In genomic region chr19:44294588-44295041, GRCm38 (mm10) we compare ENCODE assay signal across 8 mouse cellular contexts. TPM values are rescaled to one million over a fixed set of nuclear protein-coding genes. Genes with fewer than 3 reads are reported as not detected.
A peak's percentile ranks its signal among the peaks of the same experiment; 100 is the strongest.
DNase-seq lines count a peak whose midpoint lies in the region; ATAC-seq and TF ChIP-seq lines count a peak whose summit lies in the region.

No protein-coding gene starts in this region.

- peak; percentile 63 to 73 for ATAC-seq in hematopoietic stem cell, adult 5-6 weeks (replicated peaks in 1 of 2; ENCODE audit: insufficient read depth in 1 of 2, low FRiP score in 2 of 2, low TSS enrichment in 1 of 2, low read depth in 1 of 2, poor library complexity in 2 of 2, severe bottlenecking in 2 of 2)
- peak; percentile 75 for ATAC-seq in lung, embryonic 16.5 days (ENCODE audit: low read depth)

- H3K36me3 ChIP-seq in MEL (ENCODE audit: control insufficient read depth in 1 of 2, insufficient read depth in 2 of 2, low read length in 2 of 2), result peaks cover 31 to 49% of the 10 kb centered on the region in 2 experiments
- peaks cover 19% of the 10 kb centered on the region for H3K36me3 ChIP-seq in lung, embryonic 16.5 days (ENCODE audit: control insufficient read depth, insufficient read depth, low read length)
- peaks cover 34% of the 10 kb centered on the region for H3K36me3 ChIP-seq in thymus, adult 2 months (ENCODE audit: control insufficient read depth, insufficient read depth, low read length)

- TF ChIP-seq CTCF in MEL (IDR thresholded peaks at IDR 0.05 in 2 of 3, conservative IDR thresholded peaks at IDR 0.05 in 1 of 3; ENCODE audit: control insufficient read depth in 1 of 3, insufficient read depth in 1 of 3, low read depth in 2 of 3, low read length in 3 of 3, poor library complexity in 1 of 3, severe bottlenecking in 1 of 3), result peak in 2 of 3 experiments; percentile 96 to 99
- TF ChIP-seq CTCF in cerebellum, adult 2 months (IDR thresholded peaks at IDR 0.05; ENCODE audit: borderline replicate concordance, insufficient read depth, low read depth, low read length), result peak; percentile 85
- peak; percentile 92 for TF ChIP-seq CTCF in thymus, adult 2 months (IDR thresholded peaks at IDR 0.05; ENCODE audit: borderline replicate concordance, control insufficient read depth, extremely low read depth, insufficient read depth, low read length, poor library complexity)

- peak overlapping the region; percentile 86 for H3K27ac ChIP-seq in MEL (ENCODE audit: control insufficient read depth, low read depth, low read length)
- H3K27ac ChIP-seq in cerebellum, adult 2 months (ENCODE audit: insufficient read depth, low read length), result peak overlapping the region; percentile 98
- H3K27ac ChIP-seq in lung, embryonic 16.5 days (ENCODE audit: low read length), result peak overlapping the region; percentile 98
- H3K27ac ChIP-seq in thymus, adult 2 months (ENCODE audit: control insufficient read depth, insufficient read depth, low read length), result peak overlapping the region; percentile 87

- peak; percentile 97 for DNase-seq in MEL (ENCODE audit: low read depth, low spot score)
- peak; percentile 90 to 91 for DNase-seq in cerebellum, adult 2 months
- peak; percentile 91 for DNase-seq in forelimb bud, embryonic 11.5 days (ENCODE audit: low read depth, low spot score)
- DNase-seq in layer of hippocampus, adult 9-10 months (ENCODE audit: low spot score), result peak; percentile 82
- DNase-seq in ovary, adult 18-20 months (ENCODE audit: low spot score), result peak; percentile 80
- peak; percentile 95 for DNase-seq in thymus, adult 2 months

- peak in 1 of 2 experiments; percentile 52; a peak in 2 of 4 replicates for TF ChIP-seq EP300 in MEL (IDR thresholded peaks at IDR 0.05; ENCODE audit: low read depth in 1 of 2, low read length in 2 of 2)

- peak overlapping the region; percentile 96 for H3K4me2 ChIP-seq in lung, embryonic 16.5 days (ENCODE audit: low read depth, low read length)

- TF ChIP-seq POLR2A in MEL (IDR thresholded peaks at IDR 0.05; ENCODE audit: control insufficient read depth in 1 of 2, insufficient read depth in 1 of 2, low read depth in 1 of 2, low read length in 2 of 2, poor library complexity in 1 of 2), result no peak; a peak in 1 of 4 replicates
- TF ChIP-seq POLR2A in cerebellum, adult 2 months (IDR thresholded peaks at IDR 0.05; ENCODE audit: borderline replicate concordance, insufficient read depth, low read length), result peak; percentile 83; the same call in 1 of the 2 replicates
- TF ChIP-seq POLR2A in thymus, adult 2 months (IDR thresholded peaks at IDR 0.05; ENCODE audit: control insufficient read depth, extremely low read depth, insufficient read depth, low read length, poor library complexity), result peak; percentile 42; the same call in 1 of the 2 replicates

- peaks cover 5 to 57% of the 10 kb centered on the region in 2 experiments for H3K4me1 ChIP-seq in MEL (ENCODE audit: control insufficient read depth in 1 of 2, insufficient read depth in 2 of 2, low read length in 2 of 2)
- peaks cover 28% of the 10 kb centered on the region for H3K4me1 ChIP-seq in cerebellum, adult 2 months (ENCODE audit: control insufficient read depth, insufficient read depth, low read length)
- H3K4me1 ChIP-seq in lung, embryonic 16.5 days (replicated peaks; ENCODE audit: control insufficient read depth, insufficient read depth, low read length), result peaks cover 52% of the 10 kb centered on the region
- H3K4me1 ChIP-seq in thymus, adult 2 months (replicated peaks; ENCODE audit: control insufficient read depth, insufficient read depth, low read length), result peaks cover 45% of the 10 kb centered on the region

- H3K9me3 ChIP-seq in MEL (replicated peaks; ENCODE audit: insufficient read depth, low read length), result no peaks in the 10 kb centered on the region
- H3K9me3 ChIP-seq in lung, embryonic 16.5 days (ENCODE audit: control insufficient read depth, low read length), result no peaks in the 10 kb centered on the region

- no peaks in the 10 kb centered on the region for H3K27me3 ChIP-seq in MEL (ENCODE audit: control insufficient read depth in 1 of 2, insufficient read depth in 2 of 2, low read length in 2 of 2)
- no peaks in the 10 kb centered on the region for H3K27me3 ChIP-seq in cerebellum, adult 2 months (ENCODE audit: control insufficient read depth, insufficient read depth, low read length)
- no peaks in the 10 kb centered on the region for H3K27me3 ChIP-seq in lung, embryonic 16.5 days (ENCODE audit: control insufficient read depth, insufficient read depth, low read depth, low read length)
- H3K27me3 ChIP-seq in thymus, adult 2 months (ENCODE audit: control insufficient read depth, insufficient read depth, low read length), result no peaks in the 10 kb centered on the region

- under 1% methylated on average over 14 of the region's 14 CpGs for WGBS in cerebellum, adult 2 months
- under 1% methylated on average over 14 of the region's 14 CpGs for WGBS in lung, embryonic 16.5 days
- WGBS in thymus, adult 2 months, result under 1% methylated on average over 14 of the region's 14 CpGs

- peak; percentile 78 for TF ChIP-seq RAD21 in MEL (IDR thresholded peaks at IDR 0.05; ENCODE audit: low read depth, low read length)

- peaks cover 61% of the 10 kb centered on the region for H3K79me2 ChIP-seq in MEL (ENCODE audit: control insufficient read depth, insufficient read depth, low read length, poor library complexity)

- peak overlapping the region; percentile 79 for H3K9ac ChIP-seq in MEL (ENCODE audit: control insufficient read depth, low read depth, low read length, poor library complexity, severe bottlenecking)
- peak overlapping the region; percentile 92 for H3K9ac ChIP-seq in lung, embryonic 16.5 days (ENCODE audit: low read length)

- H3K4me3 ChIP-seq in MEL (ENCODE audit: control insufficient read depth in 1 of 2, insufficient read depth in 1 of 2, low read depth in 2 of 2, low read length in 2 of 2), result peak overlapping the region; percentile 74 to 80
- peak overlapping the region; percentile 93 for H3K4me3 ChIP-seq in cerebellum, adult 2 months (replicated peaks; ENCODE audit: insufficient read depth, low read depth, low read length)
- H3K4me3 ChIP-seq in lung, embryonic 16.5 days (ENCODE audit: low read length), result peak overlapping the region; percentile 84
- H3K4me3 ChIP-seq in thymus, adult 2 months (ENCODE audit: control insufficient read depth, insufficient read depth, low read length), result peak overlapping the region; percentile 74

TF ChIP-seq in MEL, 35 proteins besides CTCF, POLR2A, EP300 and RAD21 (continues in another document):
- peak; percentile 38 for TF ChIP-seq TCF12 (IDR thresholded peaks at IDR 0.05; ENCODE audit: low read depth, low read length)
- peak; percentile 96 for TF ChIP-seq MXI1 (IDR thresholded peaks at IDR 0.05; ENCODE audit: low read depth, low read length)
- TF ChIP-seq GATA1 (IDR thresholded peaks at IDR 0.05; ENCODE audit: low read depth, low read length), result no peak
- no peak for TF ChIP-seq MAX (IDR thresholded peaks at IDR 0.05; ENCODE audit: low read length)
- TF ChIP-seq ZNF384 (IDR thresholded peaks at IDR 0.05; ENCODE audit: low read depth, low read length), result no peak
- TF ChIP-seq ELF1 (IDR thresholded peaks at IDR 0.05; ENCODE audit: low read depth, low read length), result peak; percentile 47; the same call in 1 of the 2 replicates
- peak; percentile 62 for TF ChIP-seq POLR2AphosphoS2 (IDR thresholded peaks at IDR 0.05; ENCODE audit: low read length)
- peak; percentile 62 for TF ChIP-seq NELFE (IDR thresholded peaks at IDR 0.05; ENCODE audit: low read depth, low read length)
- peak; percentile 79 for TF ChIP-seq MYC (IDR thresholded peaks at IDR 0.05; ENCODE audit: low read depth, low read length)
- TF ChIP-seq NRF1 (IDR thresholded peaks at IDR 0.05; ENCODE audit: insufficient read depth, low read depth, low read length, poor library complexity, severe bottlenecking), result no peak
- TF ChIP-seq ZC3H11A (IDR thresholded peaks at IDR 0.05; ENCODE audit: low read depth, low read length), result peak; percentile 77
- peak; percentile 93; the same call in 1 of the 2 replicates for TF ChIP-seq CHD1 (IDR thresholded peaks at IDR 0.05; ENCODE audit: low read depth, low read length)
- no peak for TF ChIP-seq MAFK (IDR thresholded peaks at IDR 0.05; ENCODE audit: borderline replicate concordance, low read depth, low read length)
- TF ChIP-seq GABPA (IDR thresholded peaks at IDR 0.05; ENCODE audit: low read depth, low read length), result no peak
- peak; percentile 91 for TF ChIP-seq TBP (IDR thresholded peaks at IDR 0.05; ENCODE audit: low read depth, low read length)
- TF ChIP-seq CHD2 (IDR thresholded peaks at IDR 0.05; ENCODE audit: low read length), result no peak
- TF ChIP-seq MYB (IDR thresholded peaks at IDR 0.05; ENCODE audit: low read depth, low read length), result peak; percentile 43; the same call in 1 of the 2 replicates
- TF ChIP-seq MEF2A (IDR thresholded peaks at IDR 0.05; ENCODE audit: extremely low read depth, insufficient replicate concordance, low read depth, low read length, poor library complexity, severe bottlenecking), result no peak
- TF ChIP-seq USF1 (IDR thresholded peaks at IDR 0.05; ENCODE audit: low read depth, low read length), result no peak
- TF ChIP-seq BHLHE40 (IDR thresholded peaks at IDR 0.05; ENCODE audit: borderline replicate concordance, low read depth, low read length), result 0 out of 2 replicates have a peak, but pooled peaks have one; percentile 7
- TF ChIP-seq RCOR1 (IDR thresholded peaks at IDR 0.05; ENCODE audit: low read depth, low read length), result 0 out of 2 replicates have a peak, but pooled peaks have one; percentile 5
- TF ChIP-seq ZMIZ1 (IDR thresholded peaks at IDR 0.05; ENCODE audit: low read depth, low read length), result peak; percentile 93; the same call in 1 of the 2 replicates

RNA-seq across cellular contexts. Expression of gene Scd2, which starts 1.1 kb away (rescaled TPM):
- 392 and 554 TPM in 2 replicates for total RNA-seq in MEL (2012; rRNA removed)
- polyA plus RNA-seq in MEL (2012; ENCODE audit: insufficient read depth in 1 of 2, insufficient read length in 2 of 2, low read depth in 1 of 2, low replicate concordance in 2 of 2, missing spikeins in 1 of 2), result 100 to 1,000 TPM in 1 of 2 experiments, 10 to 100 TPM in 1; 47.4 to 593 TPM
- 695 and 743 TPM in 2 replicates for polyA plus RNA-seq in cerebellum, adult 2 months (2012; rRNA removed)
- total RNA-seq in hematopoietic stem cell, adult 5-6 weeks (2017), result 126 and 150 TPM in 2 replicates
- 225 and 232 TPM in 2 replicates for polyA plus RNA-seq in lung, embryonic 16.5 days (2015; fragmentation: Nextera tagmentation; extraction: Ambion mirVana)
- 261 and 320 TPM in 2 replicates for polyA plus RNA-seq in thymus, adult 2 months (2012; rRNA removed)

RNA-seq across cellular contexts. Expression of gene Scd4, which starts 38.3 kb away (rescaled TPM):
- total RNA-seq in MEL (2012; rRNA removed), result 0.16 and 0.31 TPM in 2 replicates
- under 1 TPM in 1 of 2 experiments, not detected in 1; 0.36 TPM for polyA plus RNA-seq in MEL (2012; ENCODE audit: insufficient read depth in 1 of 2, insufficient read length in 2 of 2, low read depth in 1 of 2, low replicate concordance in 2 of 2, missing spikeins in 1 of 2)
- 0.18 and 0.22 TPM in 2 replicates for polyA plus RNA-seq in cerebellum, adult 2 months (2012; rRNA removed)
- total RNA-seq in hematopoietic stem cell, adult 5-6 weeks (2017), result 0.05 and 0.31 TPM in 2 replicates
- 0.40 and 0.49 TPM in 2 replicates for polyA plus RNA-seq in lung, embryonic 16.5 days (2015; fragmentation: Nextera tagmentation; extraction: Ambion mirVana)
- polyA plus RNA-seq in thymus, adult 2 months (2012; rRNA removed), result 2.2 and 2.7 TPM in 2 replicates

Comparison
In these comparisons a context has a peak if more than half of its experiments do, and no peak if none do; other contexts are left out.
1. Peak in every context shown above with its lines: DNase-seq, ATAC-seq, H3K4me3 ChIP-seq and H3K27ac ChIP-seq.
2. POLR2A ChIP-seq: peak in cerebellum, adult 2 months (single experiment) and thymus, adult 2 months (single experiment); none in MEL (0 of 2).